Mouse (Mus musculus) myocyte (in vitro differentiated cells): Measurements from ENCODE around the gene AC129217.1.

Experiments
- E2F4 ChIP-seq: IDR thresholded peaks from one replicate; pipeline ENCODE4 v1.6.1; 2011; ENCODE audit warnings: mild to moderate bottlenecking, control low read depth, moderate library complexity; ENCODE audit not compliant: insufficient read depth
- MAX ChIP-seq: IDR thresholded peaks from one replicate; pipeline ENCODE4 v1.6.1; 2011; ENCODE audit warnings: low read depth, mild to moderate bottlenecking, control low read depth
- MYOD1 ChIP-seq, 3 experiments: IDR thresholded peaks; one replicate each; pipeline ENCODE4 v1.6.1; 2011; ENCODE audit warnings: control low read depth in 2 of 3, low read depth in 2 of 3, mild to moderate bottlenecking in 2 of 3, moderate library complexity in 1 of 3; ENCODE audit not compliant: insufficient read length in 2 of 3, control insufficient read depth in 1 of 3
- MYOG ChIP-seq, 3 experiments: IDR thresholded peaks; one replicate each; pipeline ENCODE4 v1.6.1; 2011; ENCODE audit warnings: control low read depth in 2 of 3, low read depth in 2 of 3, mild to moderate bottlenecking in 2 of 3; ENCODE audit not compliant: insufficient read length in 2 of 3, control insufficient read depth in 1 of 3, insufficient read depth in 1 of 3
- POLR2A ChIP-seq: IDR thresholded peaks from one replicate; pipeline ENCODE4 v1.6.1; 2011; ENCODE audit warnings: low read depth, mild to moderate bottlenecking, control low read depth, moderate library complexity; ENCODE audit not compliant: insufficient read length
- POLR2AphosphoS2 ChIP-seq: IDR thresholded peaks from one replicate; pipeline ENCODE4 v1.6.1; 2011; ENCODE audit warnings: low read depth, control low read depth; ENCODE audit not compliant: insufficient read length
- REST ChIP-seq: IDR thresholded peaks from one replicate; pipeline ENCODE4 v1.6.1; 2011; ENCODE audit warnings: mild to moderate bottlenecking, control low read depth, moderate library complexity; ENCODE audit not compliant: insufficient read depth, insufficient read length
- SRF ChIP-seq: IDR thresholded peaks from one replicate; pipeline ENCODE4 v1.6.1; 2011; ENCODE audit warnings: low read depth; ENCODE audit not compliant: control insufficient read depth, insufficient read length
- TCF12 ChIP-seq: IDR thresholded peaks from one replicate; pipeline ENCODE4 v1.6.1; 2011; ENCODE audit warnings: mild to moderate bottlenecking, control low read depth; ENCODE audit not compliant: poor library complexity, insufficient read depth, severe bottlenecking
- USF1 ChIP-seq: IDR thresholded peaks from one replicate; pipeline ENCODE4 v1.6.1; 2011; ENCODE audit warnings: low read depth, mild to moderate bottlenecking, control low read depth, moderate library complexity

GRCm38 (mm10) chr19:8788521-8788920 lies 41.1 kb upstream of the AC129217.1 start:
- TF ChIP-seq POLR2A (no peak), MAX (no peak), USF1 (no peak), E2F4 (no peak), REST (no peak), MYOD1 (IDR thresholded peaks at IDR 0.05; ENCODE audit: control insufficient read depth in 1 of 3, insufficient read length in 2 of 3, low read depth in 2 of 3) (no peak), TCF12 (no peak), MYOG (IDR thresholded peaks at IDR 0.05; ENCODE audit: control insufficient read depth in 1 of 3, insufficient read depth in 1 of 3, insufficient read length in 2 of 3, low read depth in 2 of 3) (no peak), POLR2AphosphoS2 (no peak), SRF (no peak)
